Mouse (Mus musculus) spleen, adult 18-20 months (tissue): ENCODE data around the gene C2cd4d.

Experiments
- DNase-seq, 2 experiments: peaks; one replicate each; pipeline ENCODE4 v3.0.0; 2022; ENCODE audit warnings: mixed read lengths in 2 of 2

The C2cd4d gene

GRCm38 (mm10) chr3:94377028-94377923, 15.0 kb downstream of the C2cd4d start:
- DNase-seq = no peak

- no peak for DNase-seq
Measured at GRCm38 (mm10) chr3:94379831-94380510, 17.7 kb downstream of the C2cd4d start.

GRCm38 (mm10) chr3:94382308-94382707, 20.1 kb downstream of the C2cd4d start:
- DNase-seq = no peak

- DNase-seq = no peak
Measured at GRCm38 (mm10) chr3:94383476-94383875, 21.2 kb downstream of the C2cd4d start.

GRCm38 (mm10) chr3:94386671-94387070, 24.4 kb downstream of the C2cd4d start:
- DNase-seq = no peak

GRCm38 (mm10) chr3:94387391-94387790, 25.2 kb downstream of the C2cd4d start:
- DNase-seq = no peak

GRCm38 (mm10) chr3:94388047-94388446, 25.8 kb downstream of the C2cd4d start:
- DNase-seq = no peak

GRCm38 (mm10) chr3:94389420-94389819, 27.2 kb downstream of the C2cd4d start:
- no peak for DNase-seq

GRCm38 (mm10) chr3:94391001-94391400, 28.8 kb downstream of the C2cd4d start:
- no peak for DNase-seq

GRCm38 (mm10) chr3:94392128-94392527, 29.9 kb downstream of the C2cd4d start:
- DNase-seq = no peak

- no peak for DNase-seq
Measured at GRCm38 (mm10) chr3:94393049-94393448, 30.8 kb downstream of the C2cd4d start.

- DNase-seq = no peak
Measured at GRCm38 (mm10) chr3:94396336-94396735, 34.1 kb downstream of the C2cd4d start.

- no peak for DNase-seq
Measured at GRCm38 (mm10) chr3:94396851-94397250, 34.6 kb downstream of the C2cd4d start.

GRCm38 (mm10) chr3:94398217-94398616, 36.0 kb downstream of the C2cd4d start, which contains the start of gene Lingo4:
Gene Lingo4 (plus strand): TSS chr3:94398517.
- DNase-seq = no peak

- DNase-seq = no peak
Measured at GRCm38 (mm10) chr3:94398943-94399481, 36.8 kb downstream of the C2cd4d start.

GRCm38 (mm10) chr3:94399663-94400310, 37.5 kb downstream of the C2cd4d start:
- DNase-seq = no peak

- DNase-seq = no peak
Measured at GRCm38 (mm10) chr3:94402451-94402850, 40.2 kb downstream of the C2cd4d start.

GRCm38 (mm10) chr3:94404366-94405054, 42.3 kb downstream of the C2cd4d start:
- DNase-seq = no peak

- no peak for DNase-seq
Measured at GRCm38 (mm10) chr3:94405561-94405960, 43.3 kb downstream of the C2cd4d start.

GRCm38 (mm10) chr3:94412530-94412929, 50.3 kb downstream of the C2cd4d start:
- DNase-seq = no peak

- DNase-seq = peak; percentile 82 to 87
Measured at GRCm38 (mm10) chr3:94413031-94413679, 50.9 kb downstream of the C2cd4d start, which contains the start of gene Tdrkh. Gene Tdrkh (plus strand): TSS chr3:94413273.
